In the genomic region with DNA sequence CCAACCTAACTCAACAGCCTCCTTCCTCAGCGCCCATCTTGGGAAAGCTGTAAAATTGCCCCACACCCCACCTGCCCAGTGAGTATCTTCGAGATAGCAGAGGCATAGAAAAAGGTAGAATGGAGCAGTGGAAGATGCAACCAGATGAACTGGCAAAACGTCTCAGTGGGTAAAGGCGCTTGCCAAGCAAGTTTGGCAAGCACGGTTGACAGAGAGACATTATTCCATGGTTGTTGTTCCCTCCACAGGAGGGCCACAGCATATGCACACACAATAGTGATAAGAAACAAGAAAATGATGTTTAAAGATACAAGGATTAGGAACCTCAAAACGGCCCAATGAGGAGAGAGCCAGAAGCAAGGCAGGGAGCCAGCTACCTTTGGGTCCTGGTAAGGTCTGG, we compare ENCODE assay signal across 19 mouse cellular contexts.
"Had no signal": no experiment of that assay in that cellular context is flagged by ENCODE, and none has a peak within 500 bp of the region (broad histone marks: within the 10 kb centered on the region; RNA-seq: fewer than 3 reads in every experiment).

No protein-coding gene starts in this region.

- H3K4me2 ChIP-seq: kidney, embryonic 15.5 days; limb, embryonic 13.5 days; liver, embryonic 12.5 days; liver, embryonic 15.5 days; lung, embryonic 15.5 days; midbrain, embryonic 13.5 days had no signal

- H3K9ac ChIP-seq: kidney, embryonic 15.5 days; limb, embryonic 13.5 days; liver, embryonic 12.5 days; liver, embryonic 15.5 days; lung, embryonic 15.5 days; midbrain, embryonic 13.5 days had no signal

- H3K27ac ChIP-seq: kidney, embryonic 15.5 days; limb, embryonic 10.5 days; limb, embryonic 13.5 days; liver, embryonic 12.5 days; liver, embryonic 15.5 days; lung, embryonic 15.5 days; midbrain, embryonic 10.5 days; midbrain, embryonic 13.5 days had no signal

- H3K9me3 ChIP-seq: kidney, embryonic 15.5 days; limb, embryonic 10.5 days; limb, embryonic 13.5 days; liver, embryonic 12.5 days; liver, embryonic 15.5 days; lung, embryonic 15.5 days; megakaryocyte, embryonic 14.5 days; midbrain, embryonic 10.5 days; midbrain, embryonic 13.5 days had no signal

- H3K36me3 ChIP-seq: kidney, embryonic 15.5 days; limb, embryonic 10.5 days; limb, embryonic 13.5 days; lung, embryonic 15.5 days; midbrain, embryonic 10.5 days; midbrain, embryonic 13.5 days had no signal

- ATAC-seq: liver, embryonic 12.5 days; midbrain, embryonic 13.5 days had no signal

- H3K4me3 ChIP-seq: kidney, embryonic 15.5 days; limb, embryonic 10.5 days; limb, embryonic 13.5 days; liver, embryonic 12.5 days; liver, embryonic 15.5 days; lung, embryonic 15.5 days; megakaryocyte, embryonic 14.5 days; midbrain, embryonic 10.5 days; midbrain, embryonic 13.5 days had no signal

- DNase-seq: kidney, postnatal 10 days; kidney, postnatal 36 days; layer of hippocampus, postnatal 36 days; liver; lung, adult 18-20 months; lung, postnatal 10 days; lung, postnatal 36 days; thymus, adult 2 months; thymus, postnatal 14 days; thymus, postnatal 4 days had no signal
